Mouse (Mus musculus): ENCODE data around the gene Socs7. TPM values are rescaled to one million over a fixed set of nuclear protein-coding genes. Genes with fewer than 3 reads are reported as not detected.

Socs7 gene
- polyA plus RNA-seq, 1 experiment: not detected

GRCm38 (mm10) chr11:97415712-97416636 is 53.6 kb downstream of the Socs7 start:
- 7% methylated on average over 49 of the region's 49 CpGs for WGBS
- peak overlapping the region; percentile 52 for H3K4me3 ChIP-seq (ENCODE audit: insufficient read depth, low read depth, low read length)
- TF ChIP-seq POLR2A (IDR thresholded peaks at IDR 0.05; ENCODE audit: insufficient read depth, low read depth, low read length) (no peak), CTCF (IDR thresholded peaks at IDR 0.05; ENCODE audit: insufficient read depth, low read depth, low read length) (no peak)
- no peak overlapping the region for H3K27ac ChIP-seq (ENCODE audit: insufficient read depth, low read depth, low read length)
- peaks cover 29% of the 10 kb centered on the region for H3K4me1 ChIP-seq (ENCODE audit: control insufficient read depth, insufficient read depth, low read length)

- TF ChIP-seq CTCF (IDR thresholded peaks at IDR 0.05; ENCODE audit: insufficient read depth, low read depth, low read length) (no peak), POLR2A (IDR thresholded peaks at IDR 0.05; ENCODE audit: insufficient read depth, low read depth, low read length) (no peak)
- H3K27ac ChIP-seq (ENCODE audit: insufficient read depth, low read depth, low read length): no peak overlapping the region
- H3K4me1 ChIP-seq (ENCODE audit: control insufficient read depth, insufficient read depth, low read length): peaks cover 29% of the 10 kb centered on the region
- 42% methylated on average over 5 of the region's 5 CpGs for WGBS
- H3K4me3 ChIP-seq (ENCODE audit: insufficient read depth, low read depth, low read length): no peak overlapping the region
Measured at GRCm38 (mm10) chr11:97416637-97417035, 54.3 kb downstream of the Socs7 start.

GRCm38 (mm10) chr11:97418834-97419539 is 56.6 kb downstream of the Socs7 start:
- WGBS: 45% methylated on average over 14 of the region's 14 CpGs
- H3K27ac ChIP-seq (ENCODE audit: insufficient read depth, low read depth, low read length): no peak overlapping the region
- TF ChIP-seq CTCF (IDR thresholded peaks at IDR 0.05; ENCODE audit: insufficient read depth, low read depth, low read length) (no peak), POLR2A (IDR thresholded peaks at IDR 0.05; ENCODE audit: insufficient read depth, low read depth, low read length) (no peak)
- H3K4me1 ChIP-seq (ENCODE audit: control insufficient read depth, insufficient read depth, low read length): peaks cover 29% of the 10 kb centered on the region
- H3K4me3 ChIP-seq (ENCODE audit: insufficient read depth, low read depth, low read length): no peak overlapping the region

- Histone ChIP-seq H3K4me3 (ENCODE audit: insufficient read depth, low read depth, low read length) (no peak overlapping the region), H3K4me1 (ENCODE audit: control insufficient read depth, insufficient read depth, low read length) (peaks cover 31% of the 10 kb centered on the region), H3K27ac (ENCODE audit: insufficient read depth, low read depth, low read length) (peak overlapping the region; percentile 6; the same call in 1 of the 2 replicates)
- TF ChIP-seq CTCF (IDR thresholded peaks at IDR 0.05; ENCODE audit: insufficient read depth, low read depth, low read length) (no peak), POLR2A (IDR thresholded peaks at IDR 0.05; ENCODE audit: insufficient read depth, low read depth, low read length) (no peak)
- 67% methylated on average over 5 of the region's 5 CpGs for WGBS
Measured at GRCm38 (mm10) chr11:97419540-97419900, 57.2 kb downstream of the Socs7 start.

- peaks cover 18% of the 10 kb centered on the region for H3K4me1 ChIP-seq (ENCODE audit: control insufficient read depth, insufficient read depth, low read length)
- peak overlapping the region; percentile 56 for H3K27ac ChIP-seq (ENCODE audit: insufficient read depth, low read depth, low read length)
- no peak overlapping the region for H3K4me3 ChIP-seq (ENCODE audit: insufficient read depth, low read depth, low read length)
- WGBS: 40% methylated on average over 4 of the region's 4 CpGs
- TF ChIP-seq CTCF (IDR thresholded peaks at IDR 0.05; ENCODE audit: insufficient read depth, low read depth, low read length) (no peak), POLR2A (IDR thresholded peaks at IDR 0.05; ENCODE audit: insufficient read depth, low read depth, low read length) (no peak)
Measured at GRCm38 (mm10) chr11:97422507-97422906, 60.2 kb downstream of the Socs7 start.

- WGBS: 75% methylated on average over 5 of the region's 5 CpGs
- Histone ChIP-seq H3K27ac (ENCODE audit: insufficient read depth, low read depth, low read length) (peak overlapping the region; percentile 20; the same call in 1 of the 2 replicates), H3K4me1 (ENCODE audit: control insufficient read depth, insufficient read depth, low read length) (peaks cover 18% of the 10 kb centered on the region), H3K4me3 (ENCODE audit: insufficient read depth, low read depth, low read length) (no peak overlapping the region)
- TF ChIP-seq CTCF (IDR thresholded peaks at IDR 0.05; ENCODE audit: insufficient read depth, low read depth, low read length) (no peak), POLR2A (IDR thresholded peaks at IDR 0.05; ENCODE audit: insufficient read depth, low read depth, low read length) (no peak)
Measured at GRCm38 (mm10) chr11:97424092-97424692, 61.8 kb downstream of the Socs7 start.

GRCm38 (mm10) chr11:97424802-97425201 is 62.5 kb downstream of the Socs7 start:
- H3K4me1 ChIP-seq (ENCODE audit: control insufficient read depth, insufficient read depth, low read length): peaks cover 19% of the 10 kb centered on the region
- no peak overlapping the region for H3K4me3 ChIP-seq (ENCODE audit: insufficient read depth, low read depth, low read length)
- no peak overlapping the region for H3K27ac ChIP-seq (ENCODE audit: insufficient read depth, low read depth, low read length)
- no peak for TF ChIP-seq POLR2A (IDR thresholded peaks at IDR 0.05; ENCODE audit: insufficient read depth, low read depth, low read length)
- TF ChIP-seq CTCF (IDR thresholded peaks at IDR 0.05; ENCODE audit: insufficient read depth, low read depth, low read length): no peak
- 52% methylated on average over 3 of the region's 3 CpGs for WGBS

GRCm38 (mm10) chr11:97427794-97428725 is 65.7 kb downstream of the Socs7 start:
- 6% methylated on average over 32 of the region's 32 CpGs for WGBS
- H3K27ac ChIP-seq (ENCODE audit: insufficient read depth, low read depth, low read length): no peak overlapping the region

More at GRCm38 (mm10) chr11:97427794-97428725, 65.7 kb downstream of the Socs7 start:
- H3K4me1 ChIP-seq (ENCODE audit: control insufficient read depth, insufficient read depth, low read length): peaks cover 13% of the 10 kb centered on the region
- no peak for TF ChIP-seq POLR2A (IDR thresholded peaks at IDR 0.05; ENCODE audit: insufficient read depth, low read depth, low read length)
- no peak for TF ChIP-seq CTCF (IDR thresholded peaks at IDR 0.05; ENCODE audit: insufficient read depth, low read depth, low read length)
- peak overlapping the region; percentile 30 for H3K4me3 ChIP-seq (ENCODE audit: insufficient read depth, low read depth, low read length)
